25 mouse cellular contexts compared by ENCODE assay signal in the genomic region with DNA sequence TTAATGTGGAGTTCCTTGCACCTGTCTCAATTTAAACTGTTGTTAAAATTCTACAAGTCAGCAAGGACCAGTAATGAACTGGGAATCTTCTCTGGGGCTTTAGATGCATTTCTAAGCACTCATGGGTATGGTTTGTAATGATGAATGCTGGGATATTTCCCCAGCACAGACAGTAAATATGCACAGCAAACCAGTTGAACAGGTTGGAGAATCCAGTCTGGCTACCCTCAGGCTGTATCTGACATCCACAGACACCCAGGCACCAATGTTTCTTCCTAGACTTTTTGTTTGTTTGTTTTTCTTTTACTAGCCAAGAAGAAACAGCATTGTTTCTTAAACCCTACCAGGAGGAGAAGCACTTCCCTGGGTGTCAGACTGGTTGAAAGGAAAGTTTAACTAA.
DNase-seq lines count a peak whose midpoint lies in the region; ATAC-seq lines count a peak whose summit lies in the region.
"Had no signal": no experiment of that assay in that cellular context is flagged by ENCODE, and none has a peak within 500 bp of the region (broad histone marks: within the 10 kb centered on the region; RNA-seq: fewer than 3 reads in every experiment).

No protein-coding gene starts in this region.

- no peaks in the 10 kb centered on the region for H3K27me3 ChIP-seq in limb, embryonic 15.5 days
- H3K27me3 ChIP-seq in limb, embryonic 10.5 days (ENCODE audit: low read depth, poor library complexity, severe bottlenecking): no peaks in the 10 kb centered on the region
- H3K27me3 ChIP-seq: heart, embryonic 12.5 days; hindbrain, embryonic 12.5 days; liver, embryonic 15.5 days had no signal

- H3K4me1 ChIP-seq in limb, embryonic 15.5 days: 0 out of 2 replicates have a peak, but pooled peaks cover 3% of the 10 kb centered on the region
- H3K4me1 ChIP-seq in limb, embryonic 10.5 days: peaks cover 5% of the 10 kb centered on the region; the same call in 1 of the 2 replicates
- H3K4me1 ChIP-seq: forebrain, embryonic 10.5 days; hindbrain, embryonic 12.5 days; liver, embryonic 15.5 days had no signal

- H3K9me3 ChIP-seq in limb, embryonic 15.5 days: no peaks in the 10 kb centered on the region
- H3K9me3 ChIP-seq in limb, embryonic 10.5 days (replicated peaks): no peaks in the 10 kb centered on the region
- H3K9me3 ChIP-seq: forebrain, embryonic 10.5 days; heart, embryonic 12.5 days; hindbrain, embryonic 12.5 days; liver, embryonic 15.5 days had no signal

- DNase-seq in limb, embryonic 10.5 days (ENCODE audit: low spot score): no peak
- DNase-seq in urinary bladder, postnatal 36 days (ENCODE audit: low spot score in 2 of 2): peak; percentile 52
- DNase-seq in urinary bladder, postnatal 10 days (ENCODE audit: low spot score): no peak
- DNase-seq in large intestine, adult 2 months (ENCODE audit: low read depth, low spot score): peak; percentile 29
- no peak for DNase-seq in heart, postnatal 25 days (ENCODE audit: low spot score)
- DNase-seq in ovary, postnatal 36 days (ENCODE audit: low spot score): no peak
- DNase-seq: adrenal gland, adult 8-10 months; cerebellum, adult 18-20 months; cerebellum, postnatal 14 days; heart, adult 18-20 months; kidney, adult 8-10 months; liver; midbrain, embryonic 14.5 days; right cerebral cortex, postnatal 25 days; spleen, adult 18-20 months; thymus, adult 2 months; thymus, postnatal 4 days had no signal

- no peak overlapping the region for H3K9ac ChIP-seq in limb, embryonic 15.5 days
- H3K9ac ChIP-seq: heart, embryonic 12.5 days; hindbrain, embryonic 12.5 days; liver, embryonic 15.5 days had no signal

- 0 out of 2 replicates have a peak overlapping the region, but pooled peaks have one; percentile 17 for H3K27ac ChIP-seq in limb, embryonic 15.5 days
- no peak overlapping the region for H3K27ac ChIP-seq in limb, embryonic 10.5 days
- H3K27ac ChIP-seq: forebrain, embryonic 10.5 days; hindbrain, embryonic 12.5 days; left cerebral cortex, adult 2 months; liver, embryonic 15.5 days had no signal

- no peak overlapping the region for H3K4me2 ChIP-seq in limb, embryonic 15.5 days
- H3K4me2 ChIP-seq: heart, embryonic 12.5 days; hindbrain, embryonic 12.5 days; liver, embryonic 15.5 days had no signal

- no peaks in the 10 kb centered on the region for H3K36me3 ChIP-seq in limb, embryonic 15.5 days
- H3K36me3 ChIP-seq in limb, embryonic 10.5 days: no peaks in the 10 kb centered on the region
- H3K36me3 ChIP-seq: forebrain, embryonic 10.5 days; heart, embryonic 12.5 days; hindbrain, embryonic 12.5 days; liver, embryonic 15.5 days had no signal

- H3K4me3 ChIP-seq in limb, embryonic 15.5 days: no peak overlapping the region
- H3K4me3 ChIP-seq in limb, embryonic 10.5 days: no peak overlapping the region
- H3K4me3 ChIP-seq: forebrain, embryonic 10.5 days; heart, embryonic 12.5 days; hindbrain, embryonic 12.5 days; left cerebral cortex, adult 2 months; liver, embryonic 15.5 days had no signal

- intact Hi-C loops in heart, postnatal 25 days (cut with DNase I): no loop called here

- no peak for ATAC-seq in limb, embryonic 15.5 days (ENCODE audit: insufficient number of reproducible peaks, low FRiP score, low TSS enrichment, low read depth)
- ATAC-seq: activated CD4-positive, CD25-positive, alpha-beta regulatory T cell, adult 4 months; forebrain, embryonic 16.5 days had no signal

Comparison
In these comparisons a context has a peak if more than half of its experiments do, and no peak if none do; other contexts are left out.
1. DNase-seq: peak in urinary bladder, postnatal 36 days (2 of 2) and large intestine, adult 2 months (single experiment); none in limb, embryonic 10.5 days (single experiment), urinary bladder, postnatal 10 days (single experiment), heart, postnatal 25 days (single experiment) and ovary, postnatal 36 days (single experiment).